Mouse (Mus musculus): ENCODE measurements around the gene Saa2. TPM values are rescaled to one million over a fixed set of nuclear protein-coding genes. Genes with fewer than 3 reads are reported as not detected.

Saa2 gene
- not detected in 2 replicates for polyA plus RNA-seq (2012; rRNA removed)

GRCm38 (mm10) chr7:46751490-46751889 lies at the start of gene Saa2:
Gene Saa2 (plus strand): TSS chr7:46751790.
- WGBS = 54% methylated on average over 3 of the region's 3 CpGs
- Histone ChIP-seq H3K4me1 (ENCODE audit: control insufficient read depth, insufficient read depth, low read length) (no peaks in the 10 kb centered on the region), H3K36me3 (ENCODE audit: control insufficient read depth, insufficient read depth, low read length) (no peaks in the 10 kb centered on the region), H3K27me3 (replicated peaks; ENCODE audit: control insufficient read depth, insufficient read depth, low read length) (no peaks in the 10 kb centered on the region), H3K27ac (ENCODE audit: insufficient read depth, low read depth, low read length) (no peak within 1 kb of the TSS), H3K4me3 (ENCODE audit: insufficient read depth, low read depth, low read length) (no peak within 1 kb of the TSS)
- no peak for DNase-seq
- TF ChIP-seq CTCF (conservative IDR thresholded peaks at IDR 0.05; ENCODE audit: insufficient read depth, insufficient read length, low read depth, low read length) = no peak
- TF ChIP-seq POLR2A (IDR thresholded peaks at IDR 0.05; ENCODE audit: low read depth, low read length) = no peak

- Histone ChIP-seq H3K4me3 (ENCODE audit: insufficient read depth, low read depth, low read length) (peak within 1 kb of the TSS; percentile 77), H3K4me1 (ENCODE audit: control insufficient read depth, insufficient read depth, low read length) (no peaks in the 10 kb centered on the region), H3K27me3 (replicated peaks; ENCODE audit: control insufficient read depth, insufficient read depth, low read length) (no peaks in the 10 kb centered on the region), H3K36me3 (ENCODE audit: control insufficient read depth, insufficient read depth, low read length) (no peaks in the 10 kb centered on the region), H3K27ac (ENCODE audit: insufficient read depth, low read depth, low read length) (peak within 1 kb of the TSS; percentile 26; the same call in 1 of the 2 replicates)
- peak; percentile 87 for DNase-seq
- WGBS = 1% methylated on average over 38 of the region's 38 CpGs
- TF ChIP-seq CTCF (conservative IDR thresholded peaks at IDR 0.05; ENCODE audit: insufficient read depth, insufficient read length, low read depth, low read length) = peak; percentile 79
- peak; percentile 28 for TF ChIP-seq POLR2A (IDR thresholded peaks at IDR 0.05; ENCODE audit: low read depth, low read length)
Observed at GRCm38 (mm10) chr7:46710390-46710844, 41.2 kb upstream of the Saa2 start, which contains the start of gene Saal1. Gene Saal1 (minus strand): TSS chr7:46710680.

- no peak overlapping the region for H3K27ac ChIP-seq (ENCODE audit: insufficient read depth, low read depth, low read length)
- no peaks in the 10 kb centered on the region for H3K36me3 ChIP-seq (ENCODE audit: control insufficient read depth, insufficient read depth, low read length)
- no peak overlapping the region for H3K4me3 ChIP-seq (ENCODE audit: insufficient read depth, low read depth, low read length)
- WGBS = 59% methylated on average over 6 of the region's 6 CpGs
- TF ChIP-seq POLR2A (IDR thresholded peaks at IDR 0.05; ENCODE audit: low read depth, low read length) (no peak), CTCF (conservative IDR thresholded peaks at IDR 0.05; ENCODE audit: insufficient read depth, insufficient read length, low read depth, low read length) (no peak)
- no peak for DNase-seq
- H3K4me1 ChIP-seq (ENCODE audit: control insufficient read depth, insufficient read depth, low read length) = no peaks in the 10 kb centered on the region
- H3K27me3 ChIP-seq (replicated peaks; ENCODE audit: control insufficient read depth, insufficient read depth, low read length) = no peaks in the 10 kb centered on the region
Observed at GRCm38 (mm10) chr7:46712250-46712649, 39.3 kb upstream of the Saa2 start.

- 29% methylated on average over 6 of the region's 6 CpGs for WGBS
- no peak overlapping the region for H3K4me3 ChIP-seq (ENCODE audit: insufficient read depth, low read depth, low read length)
- H3K27ac ChIP-seq (ENCODE audit: insufficient read depth, low read depth, low read length) = no peak overlapping the region
- no peaks in the 10 kb centered on the region for H3K27me3 ChIP-seq (replicated peaks; ENCODE audit: control insufficient read depth, insufficient read depth, low read length)
- no peaks in the 10 kb centered on the region for H3K36me3 ChIP-seq (ENCODE audit: control insufficient read depth, insufficient read depth, low read length)
- no peaks in the 10 kb centered on the region for H3K4me1 ChIP-seq (ENCODE audit: control insufficient read depth, insufficient read depth, low read length)
- TF ChIP-seq POLR2A (IDR thresholded peaks at IDR 0.05; ENCODE audit: low read depth, low read length) (no peak), CTCF (conservative IDR thresholded peaks at IDR 0.05; ENCODE audit: insufficient read depth, insufficient read length, low read depth, low read length) (peak; percentile 72)
- DNase-seq = peak; percentile 59
Observed at GRCm38 (mm10) chr7:46714518-46714917, 37.1 kb upstream of the Saa2 start.

- Histone ChIP-seq H3K27ac (ENCODE audit: insufficient read depth, low read depth, low read length) (no peak within 1 kb of the TSS), H3K36me3 (ENCODE audit: control insufficient read depth, insufficient read depth, low read length) (no peaks in the 10 kb centered on the region), H3K4me1 (ENCODE audit: control insufficient read depth, insufficient read depth, low read length) (no peaks in the 10 kb centered on the region), H3K4me3 (ENCODE audit: insufficient read depth, low read depth, low read length) (no peak within 1 kb of the TSS), H3K27me3 (replicated peaks; ENCODE audit: control insufficient read depth, insufficient read depth, low read length) (no peaks in the 10 kb centered on the region)
- 91% methylated on average over 5 of the region's 5 CpGs for WGBS
- DNase-seq = no peak
- TF ChIP-seq POLR2A (IDR thresholded peaks at IDR 0.05; ENCODE audit: low read depth, low read length) (no peak), CTCF (conservative IDR thresholded peaks at IDR 0.05; ENCODE audit: insufficient read depth, insufficient read length, low read depth, low read length) (no peak)
Observed at GRCm38 (mm10) chr7:46715600-46715999, 36.0 kb upstream of the Saa2 start, which contains the start of gene Saa3. Gene Saa3 (minus strand): TSS chr7:46715700.

- Histone ChIP-seq H3K4me1 (ENCODE audit: control insufficient read depth, insufficient read depth, low read length) (no peaks in the 10 kb centered on the region), H3K36me3 (ENCODE audit: control insufficient read depth, insufficient read depth, low read length) (no peaks in the 10 kb centered on the region), H3K4me3 (ENCODE audit: insufficient read depth, low read depth, low read length) (no peak overlapping the region), H3K27me3 (replicated peaks; ENCODE audit: control insufficient read depth, insufficient read depth, low read length) (no peaks in the 10 kb centered on the region), H3K27ac (ENCODE audit: insufficient read depth, low read depth, low read length) (no peak overlapping the region)
- peak; percentile 61 for DNase-seq
- TF ChIP-seq POLR2A (IDR thresholded peaks at IDR 0.05; ENCODE audit: low read depth, low read length) (no peak), CTCF (conservative IDR thresholded peaks at IDR 0.05; ENCODE audit: insufficient read depth, insufficient read length, low read depth, low read length) (no peak)
- WGBS = 28% methylated on average over 5 of the region's 5 CpGs
Observed at GRCm38 (mm10) chr7:46716897-46717296, 34.7 kb upstream of the Saa2 start.

GRCm38 (mm10) chr7:46718591-46719270 lies 32.9 kb upstream of the Saa2 start:
- H3K27me3 ChIP-seq (replicated peaks; ENCODE audit: control insufficient read depth, insufficient read depth, low read length) = no peaks in the 10 kb centered on the region
- TF ChIP-seq CTCF (conservative IDR thresholded peaks at IDR 0.05; ENCODE audit: insufficient read depth, insufficient read length, low read depth, low read length) = no peak
- TF ChIP-seq POLR2A (IDR thresholded peaks at IDR 0.05; ENCODE audit: low read depth, low read length) = no peak
- 84% methylated on average over 7 of the region's 7 CpGs for WGBS

More at GRCm38 (mm10) chr7:46718591-46719270, 32.9 kb upstream of the Saa2 start:
- DNase-seq = no peak
- Histone ChIP-seq H3K27ac (ENCODE audit: insufficient read depth, low read depth, low read length) (no peak overlapping the region), H3K36me3 (ENCODE audit: control insufficient read depth, insufficient read depth, low read length) (no peaks in the 10 kb centered on the region), H3K4me3 (ENCODE audit: insufficient read depth, low read depth, low read length) (no peak overlapping the region), H3K4me1 (ENCODE audit: control insufficient read depth, insufficient read depth, low read length) (no peaks in the 10 kb centered on the region)

Data from kidney, adult 2 months (tissue).